Mouse (Mus musculus): ENCODE results near the gene Ptgfr. TPM values are rescaled to one million over a fixed set of nuclear protein-coding genes. Genes with fewer than 3 reads are reported as not detected.

Gene Ptgfr
- polyA plus RNA-seq, 1 experiment from 2014 or later = 2.8 TPM

- H3K4me1 ChIP-seq (replicated peaks; ENCODE audit: insufficient read depth, low read length) = no peaks in the 10 kb centered on the region
- no peaks in the 10 kb centered on the region for H3K9me3 ChIP-seq (replicated peaks; ENCODE audit: low read length)
- DNase-seq (ENCODE audit: low spot score) (no peak), ATAC-seq (replicated peaks; ENCODE audit: low FRiP score, low read depth) (no peak)
- no peak overlapping the region for H3K4me3 ChIP-seq (replicated peaks; ENCODE audit: low read depth, low read length)
- H3K27me3 ChIP-seq (ENCODE audit: insufficient read depth, low read length) = no peaks in the 10 kb centered on the region
- H3K4me2 ChIP-seq (ENCODE audit: low read length) = no peak overlapping the region
- no peak overlapping the region for H3K27ac ChIP-seq
- H3K9ac ChIP-seq (ENCODE audit: low read depth, low read length) = no peak overlapping the region
- 89% methylated on average over 7 of the region's 7 CpGs for WGBS
- no peaks in the 10 kb centered on the region for H3K36me3 ChIP-seq (ENCODE audit: insufficient read depth, low read length)
- TF ChIP-seq CTCF (IDR thresholded peaks at IDR 0.05; ENCODE audit: low read depth) = no peak
These were observed 8.9 kb upstream of the Ptgfr start for GRCm38 (mm10) chr3:151846292-151846691.

DNA sequence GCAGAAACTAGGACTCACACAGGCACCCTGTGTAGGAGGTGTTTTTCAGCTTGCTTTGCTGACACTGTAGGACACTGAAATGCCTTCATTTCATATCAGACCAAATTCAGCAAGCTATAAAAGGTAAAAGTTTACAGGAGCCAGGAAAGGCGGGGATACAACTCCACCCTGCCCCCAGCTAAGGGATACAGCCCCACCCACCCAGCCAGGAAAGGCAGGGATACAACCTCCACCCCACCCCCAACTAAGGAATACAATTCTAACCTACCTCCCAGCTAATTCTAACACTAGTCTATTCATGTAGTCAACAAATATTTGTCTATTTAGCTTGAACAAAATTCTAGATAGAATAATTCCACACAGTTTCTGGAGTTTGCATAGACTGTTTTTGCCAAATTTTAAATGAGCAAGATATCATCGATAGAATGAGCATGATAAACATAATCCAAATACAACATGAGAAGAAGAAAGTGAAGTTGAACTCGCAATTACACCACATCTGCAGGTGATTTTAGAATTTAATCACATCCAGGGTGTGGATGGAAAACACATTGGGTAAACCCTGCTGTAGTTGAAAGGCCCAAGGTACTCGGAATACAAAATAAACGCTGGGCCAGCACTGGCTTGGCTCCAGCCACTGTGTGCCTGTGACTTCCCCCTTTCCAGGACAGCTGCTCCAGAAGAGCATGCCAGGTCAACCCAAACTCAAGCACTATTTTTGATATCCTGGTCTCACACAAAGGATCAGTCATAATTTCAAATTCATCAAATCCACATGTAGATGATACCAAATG, 7.1 kb upstream of the Ptgfr start:
- Histone ChIP-seq H3K27me3 (ENCODE audit: insufficient read depth, low read length) (no peaks in the 10 kb centered on the region), H3K27ac (no peak overlapping the region), H3K9me3 (replicated peaks; ENCODE audit: low read length) (no peaks in the 10 kb centered on the region), H3K36me3 (ENCODE audit: insufficient read depth, low read length) (no peaks in the 10 kb centered on the region), H3K4me2 (ENCODE audit: low read length) (no peak overlapping the region), H3K4me3 (replicated peaks; ENCODE audit: low read depth, low read length) (no peak overlapping the region), H3K4me1 (replicated peaks; ENCODE audit: insufficient read depth, low read length) (no peaks in the 10 kb centered on the region), H3K9ac (ENCODE audit: low read depth, low read length) (no peak overlapping the region)
- no peak for TF ChIP-seq CTCF (IDR thresholded peaks at IDR 0.05; ENCODE audit: low read depth)
- ATAC-seq (replicated peaks; ENCODE audit: low FRiP score, low read depth) (no peak), DNase-seq (ENCODE audit: low spot score) (no peak)
- 72% methylated on average over 5 of the region's 5 CpGs for WGBS

- Histone ChIP-seq H3K4me1 (replicated peaks; ENCODE audit: insufficient read depth, low read length) (peaks cover 6% of the 10 kb centered on the region; the same call in 1 of the 2 replicates), H3K4me3 (replicated peaks; ENCODE audit: low read depth, low read length) (no peak overlapping the region), H3K36me3 (ENCODE audit: insufficient read depth, low read length) (no peaks in the 10 kb centered on the region), H3K27ac (no peak overlapping the region), H3K9me3 (replicated peaks; ENCODE audit: low read length) (no peaks in the 10 kb centered on the region), H3K9ac (ENCODE audit: low read depth, low read length) (no peak overlapping the region), H3K27me3 (ENCODE audit: insufficient read depth, low read length) (no peaks in the 10 kb centered on the region), H3K4me2 (ENCODE audit: low read length) (no peak overlapping the region)
- no peak for ATAC-seq (replicated peaks; ENCODE audit: low FRiP score, low read depth)
- no peak for TF ChIP-seq CTCF (IDR thresholded peaks at IDR 0.05; ENCODE audit: low read depth)
- no peak for DNase-seq (ENCODE audit: low spot score)
- 74% methylated on average over 3 of the region's 3 CpGs for WGBS
These were observed 3.3 kb upstream of the Ptgfr start for GRCm38 (mm10) chr3:151840688-151841087.

DNA sequence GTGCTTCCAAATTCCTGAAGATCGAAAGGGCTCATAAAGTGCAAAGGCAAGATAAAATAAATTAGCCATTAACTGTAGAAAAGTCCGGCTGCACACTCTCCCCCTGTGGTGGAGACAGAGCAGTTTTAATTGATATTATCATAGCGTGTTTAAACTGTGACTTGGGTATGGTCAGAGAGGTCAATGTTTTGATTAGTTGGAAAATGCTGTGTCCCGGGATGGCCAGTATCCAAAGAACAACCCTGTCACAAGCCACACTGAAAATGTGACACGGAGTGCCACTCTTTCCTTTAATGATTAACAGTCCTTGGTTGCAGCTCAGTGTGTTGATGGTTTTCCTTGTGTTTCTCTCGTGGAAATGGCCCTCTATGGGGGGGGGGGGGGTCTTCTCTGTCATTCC, 942 bp upstream of the Ptgfr start:
- no peak for TF ChIP-seq CTCF (IDR thresholded peaks at IDR 0.05; ENCODE audit: low read depth)
- 20% methylated on average over 6 of the region's 6 CpGs for WGBS
- DNase-seq (ENCODE audit: low spot score) (peak; percentile 21), ATAC-seq (replicated peaks; ENCODE audit: low FRiP score, low read depth) (peak; percentile 52; the same call in 1 of the 2 replicates)
- Histone ChIP-seq H3K4me1 (replicated peaks; ENCODE audit: insufficient read depth, low read length) (peaks cover 6% of the 10 kb centered on the region; the same call in 1 of the 2 replicates), H3K4me3 (replicated peaks; ENCODE audit: low read depth, low read length) (no peak overlapping the region), H3K9me3 (replicated peaks; ENCODE audit: low read length) (no peaks in the 10 kb centered on the region), H3K4me2 (ENCODE audit: low read length) (peak overlapping the region; percentile 97; the same call in 1 of the 2 replicates), H3K27me3 (ENCODE audit: insufficient read depth, low read length) (no peaks in the 10 kb centered on the region), H3K9ac (ENCODE audit: low read depth, low read length) (no peak overlapping the region), H3K36me3 (ENCODE audit: insufficient read depth, low read length) (no peaks in the 10 kb centered on the region), H3K27ac (no peak overlapping the region)

DNA sequence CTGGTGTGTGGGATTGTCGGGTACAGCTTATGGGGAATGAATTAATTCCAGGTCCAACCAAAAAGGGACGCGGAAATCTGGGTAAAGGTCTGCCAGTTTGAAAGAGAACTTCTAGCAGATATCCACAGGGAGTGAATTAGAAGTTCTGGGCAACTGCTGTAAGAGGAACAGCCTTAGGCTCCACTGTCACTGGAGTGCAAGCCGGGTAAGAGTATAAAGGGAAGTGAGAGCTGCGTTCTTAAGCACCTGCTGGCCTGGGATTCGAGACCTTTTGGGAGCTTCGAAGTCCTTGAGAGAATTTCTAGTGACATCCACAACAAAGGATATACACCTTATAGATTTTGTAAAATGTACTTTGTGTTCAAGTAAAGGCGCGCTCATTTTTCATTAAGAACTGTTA, 319 bp upstream of the Ptgfr start:
- 49% methylated on average over 9 of the region's 9 CpGs for WGBS
- Histone ChIP-seq H3K9ac (ENCODE audit: low read depth, low read length) (peak overlapping the region; percentile 41), H3K27me3 (ENCODE audit: insufficient read depth, low read length) (no peaks in the 10 kb centered on the region), H3K27ac (no peak overlapping the region; the same call in 1 of the 2 replicates), H3K4me1 (replicated peaks; ENCODE audit: insufficient read depth, low read length) (peaks cover 6% of the 10 kb centered on the region; the same call in 1 of the 2 replicates), H3K4me3 (replicated peaks; ENCODE audit: low read depth, low read length) (peak overlapping the region; percentile 48; the same call in 1 of the 2 replicates), H3K9me3 (replicated peaks; ENCODE audit: low read length) (no peaks in the 10 kb centered on the region), H3K4me2 (ENCODE audit: low read length) (peak overlapping the region; percentile 97), H3K36me3 (ENCODE audit: insufficient read depth, low read length) (no peaks in the 10 kb centered on the region)
- TF ChIP-seq CTCF (IDR thresholded peaks at IDR 0.05; ENCODE audit: low read depth) = no peak
- no peak for ATAC-seq (replicated peaks; ENCODE audit: low FRiP score, low read depth)
- peak; percentile 5 for DNase-seq (ENCODE audit: low spot score)

- no peak for TF ChIP-seq CTCF (IDR thresholded peaks at IDR 0.05; ENCODE audit: low read depth)
- ATAC-seq (replicated peaks; ENCODE audit: low FRiP score, low read depth) (no peak), DNase-seq (ENCODE audit: low spot score) (no peak)
- H3K4me1 ChIP-seq (replicated peaks; ENCODE audit: insufficient read depth, low read length) = peaks cover 6% of the 10 kb centered on the region; the same call in 1 of the 2 replicates
- 7% methylated on average over 5 of the region's 5 CpGs for WGBS
- H3K4me2 ChIP-seq (ENCODE audit: low read length) = peak overlapping the region; percentile 97
- H3K4me3 ChIP-seq (replicated peaks; ENCODE audit: low read depth, low read length) = peak overlapping the region; percentile 48
- H3K36me3 ChIP-seq (ENCODE audit: insufficient read depth, low read length) = no peaks in the 10 kb centered on the region
- no peaks in the 10 kb centered on the region for H3K9me3 ChIP-seq (replicated peaks; ENCODE audit: low read length)
- H3K9ac ChIP-seq (ENCODE audit: low read depth, low read length) = no peak overlapping the region
- H3K27ac ChIP-seq = no peak overlapping the region
- H3K27me3 ChIP-seq (ENCODE audit: insufficient read depth, low read length) = no peaks in the 10 kb centered on the region
These were observed 979 bp downstream of the Ptgfr start for GRCm38 (mm10) chr3:151836451-151836850.
